Mouse (Mus musculus) spleen, adult 2 months (tissue): ENCODE measurements around the gene Snx8.

Source experiments
- CTCF ChIP-seq: fragments of 200-500 bp; IDR thresholded peaks from 2 replicates; pipeline ENCODE4 v1.5.1; 2011; ENCODE audit warnings: mild to moderate bottlenecking, inconsistent platforms; ENCODE audit not compliant: insufficient read depth, insufficient read length, insufficient replicate concordance; ENCODE audit errors: extremely low read depth
- POLR2A ChIP-seq: fragments of 200-500 bp; IDR thresholded peaks from 2 replicates; pipeline ENCODE4 v1.6.1; 2011; ENCODE audit warnings: low read depth, low read length, inconsistent platforms

DNA sequence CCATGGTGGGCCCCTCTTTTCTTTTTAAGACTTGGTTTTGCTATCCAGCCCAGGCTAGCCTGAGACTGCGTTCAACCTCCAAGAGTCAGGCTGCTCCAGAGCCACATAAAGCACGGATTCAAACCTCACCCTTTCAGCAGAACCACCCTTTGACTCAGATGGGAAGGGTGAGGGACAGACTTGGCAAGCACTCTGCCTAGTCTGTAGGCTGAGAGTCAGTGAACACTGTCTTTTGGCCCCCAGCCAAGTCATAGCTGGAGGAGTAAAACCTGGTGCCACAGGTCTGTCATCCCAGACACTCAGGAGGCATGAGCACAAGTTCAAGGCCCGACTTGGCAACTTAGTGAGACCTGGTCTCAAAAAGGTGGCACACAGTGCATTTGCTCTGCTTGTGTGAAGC is 72.3 kb downstream of the Snx8 start:
- TF ChIP-seq CTCF (no peak), POLR2A (no peak)
